Mouse (Mus musculus) skeletal muscle tissue, adult 2 months (tissue): Measurements from ENCODE around the gene P2rx4.
A peak's percentile ranks its signal among the peaks of the same experiment; 100 is the strongest.

Experiments
- DNase-seq: peaks from one replicate; pipeline ENCODE4 v3.0.0-alpha.2; 2012; ENCODE audit warnings: low read depth, low spot score

The P2rx4 gene

DNA sequence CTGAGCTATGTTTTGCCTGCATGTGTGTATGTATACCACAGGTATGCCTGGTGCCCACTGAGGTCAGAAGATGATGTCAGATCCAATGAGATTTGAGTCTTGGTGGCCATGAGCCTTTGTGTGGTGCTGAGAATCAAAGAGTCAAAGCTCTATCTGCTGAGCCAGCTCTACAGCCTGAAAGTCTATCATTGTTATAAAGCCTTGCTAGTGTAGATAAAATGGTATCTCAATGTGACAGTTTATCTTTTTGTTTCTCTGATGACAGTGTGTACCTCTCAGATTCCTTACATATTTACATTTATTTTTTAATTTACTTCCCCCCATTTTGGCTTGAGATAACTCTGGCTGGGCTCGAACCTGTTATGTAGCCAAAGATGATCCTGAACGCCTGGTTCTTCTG, 3.8 kb upstream of the P2rx4 start:
- DNase-seq = no peak

DNA sequence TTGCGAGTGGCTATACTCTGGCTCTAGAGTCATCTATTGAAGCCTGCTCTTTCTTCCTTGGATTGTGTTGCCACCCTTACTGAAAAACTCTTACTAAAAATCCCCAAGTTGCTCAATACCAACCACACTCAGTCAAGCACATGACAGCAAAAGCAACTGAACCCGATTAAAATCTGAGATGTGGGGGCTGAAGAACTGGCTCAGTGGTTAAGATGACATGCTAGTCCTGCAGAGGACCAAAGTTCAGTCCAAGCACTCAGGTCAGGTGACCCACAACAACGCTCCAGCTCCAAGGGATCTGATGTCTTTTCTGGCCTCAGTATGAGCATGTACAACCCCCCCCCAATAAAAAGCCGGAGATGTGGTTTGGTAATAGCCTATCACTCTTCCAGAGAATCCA, 2.8 kb upstream of the P2rx4 start:
- DNase-seq = no peak

DNA sequence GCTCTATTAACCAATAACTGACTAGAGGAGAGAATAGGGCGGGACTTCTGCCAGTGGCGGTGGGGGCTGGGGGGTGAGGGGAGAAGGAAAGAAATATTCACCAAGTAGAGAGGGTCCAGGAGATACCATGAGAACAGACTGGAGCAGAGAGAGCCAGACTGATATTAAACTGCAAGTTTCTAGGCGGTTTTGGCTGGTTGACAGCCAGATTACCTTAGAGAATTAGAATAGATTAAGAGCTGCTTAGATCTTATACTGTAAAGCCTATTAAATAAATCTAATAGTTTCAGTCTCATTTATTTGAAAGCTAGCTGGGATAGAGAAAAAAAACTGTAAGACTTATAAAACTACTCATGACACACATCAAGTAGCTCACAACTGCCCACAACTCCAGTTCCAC, 2.2 kb upstream of the P2rx4 start:
- no peak for DNase-seq

DNA sequence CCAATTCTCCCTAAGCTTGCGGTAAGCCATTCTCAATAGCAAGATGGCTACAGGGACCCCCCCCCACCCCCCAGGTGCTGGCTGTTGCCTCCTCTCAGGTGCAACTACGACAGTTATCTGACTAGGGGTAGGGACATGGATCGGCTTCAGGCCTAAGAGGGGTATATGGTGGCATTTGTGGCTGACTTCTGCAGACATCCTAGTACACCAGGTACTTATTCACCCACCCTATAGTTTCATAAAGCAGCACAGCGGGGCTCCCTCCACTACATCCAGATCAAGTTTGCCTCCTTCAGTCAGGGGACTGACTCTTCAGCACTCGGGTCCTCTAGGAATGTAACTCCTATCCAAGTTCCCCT, 448 bp upstream of the P2rx4 start:
- no peak for DNase-seq

DNA sequence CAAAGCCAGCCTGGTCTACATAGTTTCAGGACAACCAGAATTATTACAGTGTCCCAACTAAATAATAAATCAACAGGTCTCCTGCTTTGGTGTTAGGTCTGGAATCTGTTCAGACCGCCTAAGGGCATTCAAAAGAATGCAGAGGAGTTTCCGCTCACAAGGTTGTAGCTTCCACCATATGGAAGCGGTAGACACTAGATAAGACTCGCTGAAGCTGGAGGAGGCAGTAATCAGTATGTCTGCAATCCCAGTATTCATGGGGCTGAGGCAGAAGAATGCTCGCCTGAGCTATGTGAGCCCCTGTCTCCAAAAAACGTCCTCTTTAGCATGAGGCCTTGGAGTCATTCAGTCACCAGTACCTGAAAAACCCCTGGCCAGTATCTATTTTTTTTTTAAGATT, 1.5 kb downstream of the P2rx4 start:
- no peak for DNase-seq

DNA sequence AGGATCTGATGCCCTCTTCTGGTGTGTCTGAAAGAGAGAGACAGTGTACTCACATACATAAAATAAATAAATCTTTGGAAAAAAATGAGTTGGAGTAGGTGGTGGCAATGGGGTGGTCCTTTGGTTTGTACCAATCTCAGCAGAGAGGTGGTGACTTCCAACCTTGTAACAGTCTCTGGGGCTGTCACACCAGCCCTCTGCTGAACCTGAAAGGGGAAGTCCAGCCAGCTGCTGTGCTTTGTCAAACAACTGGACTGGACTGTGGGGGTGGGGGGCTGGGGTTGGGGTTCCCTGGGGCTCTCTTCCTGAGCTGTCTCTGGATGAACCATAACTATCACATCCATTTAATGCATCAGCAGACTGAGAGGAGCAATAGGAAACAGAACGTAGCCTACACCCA, 8.4 kb downstream of the P2rx4 start:
- no peak for DNase-seq

GRCm38 (mm10) chr5:122716793-122717192, 9.4 kb downstream of the P2rx4 start:
- no peak for DNase-seq

- DNase-seq = no peak
Observed at GRCm38 (mm10) chr5:122718400-122718799, 11.1 kb downstream of the P2rx4 start.

DNA sequence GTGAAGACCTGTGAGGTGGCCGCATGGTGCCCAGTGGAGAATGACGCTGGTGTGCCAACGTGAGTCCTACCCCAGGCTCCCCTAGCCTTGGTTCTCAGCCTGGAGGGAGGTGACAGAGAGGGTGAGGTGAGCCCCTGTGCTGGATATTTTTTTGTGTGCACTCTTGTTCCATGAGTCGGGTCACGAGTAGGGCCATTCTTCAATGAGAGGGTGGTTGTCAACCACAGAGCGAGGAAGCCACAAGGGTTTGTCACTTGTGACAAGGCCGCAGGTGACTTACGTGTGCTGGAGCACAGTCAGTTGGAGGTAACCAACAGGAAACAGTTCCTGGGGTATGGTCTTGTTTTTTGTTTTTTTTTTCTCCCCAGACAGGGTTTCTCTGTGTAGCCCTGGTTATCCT, 11.8 kb downstream of the P2rx4 start:
- no peak for DNase-seq

- DNase-seq = no peak
Observed at GRCm38 (mm10) chr5:122725453-122725852, 18.1 kb downstream of the P2rx4 start.

GRCm38 (mm10) chr5:122726068-122726467, 18.7 kb downstream of the P2rx4 start:
- peak; percentile 60 for DNase-seq

GRCm38 (mm10) chr5:122726595-122726994, 19.3 kb downstream of the P2rx4 start:
- no peak for DNase-seq

- no peak for DNase-seq
Observed at GRCm38 (mm10) chr5:122727096-122727495, 19.8 kb downstream of the P2rx4 start.

DNA sequence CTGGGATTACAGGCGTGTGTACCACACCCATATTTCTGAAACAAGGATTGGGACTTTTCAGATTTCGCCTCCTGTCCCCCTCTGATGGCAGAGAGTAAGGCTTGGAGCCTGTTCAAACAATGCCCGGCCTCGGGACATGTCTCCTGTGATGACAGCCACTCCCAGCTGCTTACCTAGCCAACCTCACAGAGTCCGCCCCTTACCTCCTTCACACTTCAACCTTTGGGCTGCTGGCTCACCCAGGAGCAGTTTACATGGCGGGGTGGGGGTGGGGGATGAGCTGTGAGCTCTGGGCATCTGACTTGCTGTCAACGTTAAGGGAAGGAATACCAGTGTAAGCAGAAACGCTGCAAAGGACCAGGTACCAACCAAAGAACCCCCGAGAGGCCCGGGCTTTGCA, 23.4 kb downstream of the P2rx4 start:
- no peak for DNase-seq

DNA sequence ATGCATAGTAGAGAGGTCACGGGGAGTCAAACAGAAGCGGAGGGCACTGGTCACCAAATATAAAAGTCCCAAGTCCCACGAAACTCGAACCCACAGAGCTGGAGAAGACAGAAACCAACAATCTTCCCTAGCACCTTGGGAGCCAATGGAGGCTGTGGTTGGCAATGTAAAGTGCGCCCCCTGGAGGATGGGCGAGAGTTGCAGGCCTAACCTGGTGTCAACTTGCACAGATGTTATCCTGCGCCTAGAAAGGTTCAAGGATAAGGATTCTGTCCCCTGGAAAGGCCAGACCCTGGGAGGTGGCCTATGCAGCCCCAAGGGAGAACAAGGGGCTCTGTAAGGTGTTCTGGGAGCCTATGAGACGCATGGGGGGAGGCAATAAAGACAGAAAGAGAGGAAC, 24.0 kb downstream of the P2rx4 start:
- no peak for DNase-seq

DNA sequence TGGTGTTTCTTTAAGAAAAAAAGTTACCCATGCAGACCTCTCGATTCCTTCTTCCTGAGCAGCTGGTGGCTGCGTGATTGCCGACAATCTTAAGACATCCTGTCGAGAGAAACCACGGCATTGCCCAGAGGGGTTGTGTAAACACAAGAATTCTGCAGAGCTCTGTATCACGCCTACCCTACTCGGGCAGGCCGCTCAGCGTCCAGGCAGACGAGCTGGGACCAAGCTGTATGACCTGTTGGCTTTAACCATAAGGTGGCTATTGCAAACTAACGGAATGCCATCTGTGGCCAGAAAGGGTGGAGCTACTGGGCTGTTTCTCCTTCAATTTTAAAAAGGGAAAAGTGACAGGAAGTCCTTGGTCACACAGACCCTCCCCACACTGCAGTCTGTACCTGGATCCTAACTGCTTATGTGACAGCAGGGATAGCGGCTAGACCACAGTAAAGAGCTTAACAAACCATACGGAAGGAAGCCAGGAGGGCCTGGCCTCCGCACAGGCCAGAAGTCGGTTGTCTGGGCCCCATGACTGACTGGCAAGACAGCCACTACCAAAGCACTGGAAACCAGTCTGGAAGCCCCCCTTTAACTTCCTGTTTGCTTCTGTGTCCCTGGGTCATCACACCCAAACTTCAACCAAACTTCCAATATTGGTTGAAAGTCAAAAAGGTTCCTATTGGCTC, 24.8 kb downstream of the P2rx4 start:
- no peak for DNase-seq

DNA sequence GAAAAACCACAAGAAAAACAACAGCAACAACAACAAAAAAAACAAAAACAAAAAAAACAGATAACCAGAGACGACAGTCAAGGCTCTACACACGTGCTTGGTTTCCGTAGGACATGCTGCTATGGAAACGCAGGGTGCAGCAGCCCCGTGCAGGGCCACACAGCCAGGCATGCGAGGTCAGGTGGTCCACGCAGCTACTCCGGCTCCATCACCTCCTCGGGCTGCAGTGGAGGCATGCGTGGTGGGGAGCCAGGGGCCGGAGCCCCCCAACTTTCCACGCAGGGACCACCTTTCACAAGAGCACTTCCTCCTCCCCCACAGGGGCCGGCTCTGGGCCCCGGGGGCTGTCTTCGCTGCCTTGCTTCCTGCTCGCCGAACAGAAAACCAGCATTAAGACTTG, 26.5 kb downstream of the P2rx4 start:
- no peak for DNase-seq

DNA sequence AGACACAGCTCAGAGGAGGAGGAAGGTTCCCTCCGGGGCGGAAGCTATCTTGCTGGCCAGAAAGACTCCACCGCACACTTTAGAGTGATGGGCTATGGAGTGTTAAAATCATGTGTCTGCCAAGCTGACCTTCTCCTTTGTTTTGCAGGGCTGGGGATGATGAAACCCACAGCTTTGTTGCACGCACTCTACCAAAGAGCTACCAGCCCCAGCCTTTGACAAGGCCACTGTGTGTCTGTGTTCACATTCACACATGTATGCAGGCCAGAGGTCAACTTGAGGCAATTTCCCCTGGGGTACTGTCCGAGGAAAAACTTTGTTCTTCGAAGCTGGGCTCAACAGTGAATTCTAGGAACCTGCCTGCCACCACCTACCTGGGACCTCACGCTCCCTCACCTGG, 28.5 kb downstream of the P2rx4 start:
- DNase-seq = no peak

DNA sequence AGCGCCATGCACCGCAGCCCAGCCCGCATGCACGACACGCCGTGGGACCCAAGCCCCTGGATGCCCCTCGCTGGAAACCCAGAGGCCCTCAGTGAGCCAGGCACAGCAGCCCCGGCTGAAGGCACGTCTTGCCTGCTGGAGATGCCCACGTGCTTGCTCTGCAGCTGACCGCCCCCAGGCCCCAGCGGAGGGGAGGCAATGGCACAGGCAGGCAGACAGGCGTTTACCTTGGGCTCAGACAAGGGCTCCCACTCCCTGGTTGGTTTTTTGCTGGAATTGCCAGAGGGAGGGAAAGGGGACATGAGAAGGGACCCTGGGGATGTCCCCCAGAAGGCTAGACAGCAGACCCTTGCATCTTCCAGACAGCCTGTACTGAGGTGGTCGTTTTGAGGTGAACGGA, 29.4 kb downstream of the P2rx4 start:
- no peak for DNase-seq

DNA sequence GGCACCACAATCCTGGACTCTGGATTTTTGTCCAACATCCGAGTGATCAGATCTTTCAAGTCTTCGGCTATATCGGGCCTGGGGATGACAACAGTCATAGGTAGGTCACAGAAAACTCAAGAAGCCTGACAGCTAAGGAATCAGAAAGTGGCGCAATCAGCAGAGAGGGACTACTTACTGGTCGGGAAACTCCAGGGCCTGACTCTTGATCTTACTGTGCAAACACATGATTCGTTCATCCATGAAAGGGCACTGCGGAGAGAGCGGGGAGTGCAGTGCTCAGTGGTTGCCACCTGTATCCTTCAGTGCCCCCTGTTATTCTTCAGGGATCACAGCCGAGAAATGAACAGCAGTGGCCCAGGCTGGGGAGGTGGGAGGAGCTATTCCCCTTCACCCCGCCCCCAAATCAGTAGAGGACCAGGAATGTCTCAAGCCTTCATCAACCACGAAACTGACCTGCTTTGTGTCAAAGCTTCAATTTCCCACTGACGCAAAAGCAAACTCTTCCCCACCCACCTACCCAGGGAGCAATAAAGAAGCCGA, 36.6 kb downstream of the P2rx4 start:
- DNase-seq = no peak

- no peak for DNase-seq
Observed at GRCm38 (mm10) chr5:122747950-122748349, 40.6 kb downstream of the P2rx4 start.

DNA sequence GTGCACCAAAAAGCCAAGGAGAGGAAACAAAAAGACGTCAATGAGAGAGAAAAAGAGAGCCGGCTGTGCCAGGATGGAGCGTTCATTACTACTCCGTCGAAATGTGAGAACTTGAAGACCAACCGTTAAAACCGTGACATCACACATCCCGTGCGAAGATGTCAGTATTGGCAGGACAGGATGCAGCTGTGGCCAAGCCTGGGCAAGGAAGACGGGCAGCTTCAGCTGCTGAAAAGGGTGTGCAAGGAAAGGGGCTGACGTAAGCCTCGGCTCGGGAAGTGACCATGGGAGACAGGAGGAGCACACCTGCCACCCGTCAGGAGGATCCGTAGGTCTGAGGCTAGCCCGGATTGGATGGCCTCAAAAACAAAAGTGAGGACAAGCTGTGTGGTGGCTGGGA, 47.1 kb downstream of the P2rx4 start:
- no peak for DNase-seq

- no peak for DNase-seq
Observed at GRCm38 (mm10) chr5:122755620-122756019, 48.3 kb downstream of the P2rx4 start.

DNA sequence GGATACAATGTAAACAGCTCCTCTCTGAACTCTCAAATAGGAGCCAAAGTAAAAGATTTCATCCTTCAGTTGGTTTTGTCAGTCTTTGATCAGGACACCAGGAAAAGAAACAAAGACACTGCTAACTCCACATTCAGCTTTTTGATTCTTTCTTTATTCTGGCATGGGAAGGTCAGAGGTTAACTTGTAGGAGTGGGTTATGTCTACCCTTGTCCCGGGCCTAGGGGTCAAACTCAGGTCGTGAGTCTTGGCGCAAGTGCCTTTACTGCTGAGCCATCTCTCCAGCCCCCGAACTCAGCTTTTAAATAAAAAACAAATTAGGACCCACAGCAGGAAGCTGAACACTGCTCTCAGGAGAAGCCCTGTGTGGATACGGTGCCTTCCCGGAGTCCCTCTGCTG, 48.8 kb downstream of the P2rx4 start:
- DNase-seq = no peak
